Mouse (Mus musculus): ENCODE measurements around the gene Tedc2. TPM values are rescaled to one million over a fixed set of nuclear protein-coding genes. Genes with fewer than 3 reads are reported as not detected.
A peak's percentile ranks its signal among the peaks of the same experiment; 100 is the strongest.

The Tedc2 gene
- total RNA-seq (2022): 1 to 10 TPM; 1.1 to 1.5 (median 1.3) TPM

GRCm38 (mm10) chr17:24220435-24221411, at the start of gene Tedc2:
Tedc2 (minus strand) TSS chr17:24220851.
- DNase-seq (ENCODE audit: low spot score in 2 of 2): peak; percentile 92 to 94

- no peak for DNase-seq (ENCODE audit: low spot score in 2 of 2)
Measured at GRCm38 (mm10) chr17:24267133-24267532, 46.5 kb upstream of the Tedc2 start.

- DNase-seq (ENCODE audit: low spot score in 2 of 2): no peak
Measured at GRCm38 (mm10) chr17:24264766-24265165, 44.1 kb upstream of the Tedc2 start.

- no peak for DNase-seq (ENCODE audit: low spot score in 2 of 2)
Measured at GRCm38 (mm10) chr17:24260516-24260915, 39.9 kb upstream of the Tedc2 start.

- no peak for DNase-seq (ENCODE audit: low spot score in 2 of 2)
Measured at GRCm38 (mm10) chr17:24259702-24260101, 39.1 kb upstream of the Tedc2 start.

- no peak for DNase-seq (ENCODE audit: low spot score in 2 of 2)
Measured at GRCm38 (mm10) chr17:24258981-24259380, 38.3 kb upstream of the Tedc2 start.

- DNase-seq (ENCODE audit: low spot score in 2 of 2): no peak
Measured at GRCm38 (mm10) chr17:24252329-24252728, 31.7 kb upstream of the Tedc2 start.

GRCm38 (mm10) chr17:24251320-24252069, 30.8 kb upstream of the Tedc2 start, which contains the start of gene Ccnf:
Ccnf (minus strand) TSS chr17:24251484.
- DNase-seq (ENCODE audit: low spot score in 2 of 2): peak; percentile 91 to 94

- DNase-seq (ENCODE audit: low spot score in 2 of 2): no peak
Measured at GRCm38 (mm10) chr17:24250988-24251319, 30.3 kb upstream of the Tedc2 start.

GRCm38 (mm10) chr17:24248641-24249040, 28.0 kb upstream of the Tedc2 start:
- no peak for DNase-seq (ENCODE audit: low spot score in 2 of 2)

- DNase-seq (ENCODE audit: low spot score in 2 of 2): no peak
Measured at GRCm38 (mm10) chr17:24244061-24244460, 23.4 kb upstream of the Tedc2 start.

- DNase-seq (ENCODE audit: low spot score in 2 of 2): no peak
Measured at GRCm38 (mm10) chr17:24243311-24243969, 22.8 kb upstream of the Tedc2 start.

- no peak for DNase-seq (ENCODE audit: low spot score in 2 of 2)
Measured at GRCm38 (mm10) chr17:24236921-24237320, 16.3 kb upstream of the Tedc2 start.

GRCm38 (mm10) chr17:24236479-24236878, 15.8 kb upstream of the Tedc2 start:
- no peak for DNase-seq (ENCODE audit: low spot score in 2 of 2)

- DNase-seq (ENCODE audit: low spot score in 2 of 2): no peak
Measured at GRCm38 (mm10) chr17:24227941-24228340, 7.3 kb upstream of the Tedc2 start.

GRCm38 (mm10) chr17:24226721-24227120, 6.1 kb upstream of the Tedc2 start:
- DNase-seq (ENCODE audit: low spot score in 2 of 2): no peak

- no peak for DNase-seq (ENCODE audit: low spot score in 2 of 2)
Measured at GRCm38 (mm10) chr17:24225851-24226250, 5.2 kb upstream of the Tedc2 start.

GRCm38 (mm10) chr17:24224741-24225140, 4.1 kb upstream of the Tedc2 start:
- no peak for DNase-seq (ENCODE audit: low spot score in 2 of 2)

GRCm38 (mm10) chr17:24223513-24223912, 2.9 kb upstream of the Tedc2 start:
- DNase-seq (ENCODE audit: low spot score in 2 of 2): peak in 1 of 2 experiments; percentile 43

- no peak for DNase-seq (ENCODE audit: low spot score in 2 of 2)
Measured at GRCm38 (mm10) chr17:24222653-24223052, 2.0 kb upstream of the Tedc2 start.

- no peak for DNase-seq (ENCODE audit: low spot score in 2 of 2)
Measured at GRCm38 (mm10) chr17:24216836-24217235, 3.8 kb downstream of the Tedc2 start.

- DNase-seq (ENCODE audit: low spot score in 2 of 2): no peak
Measured at GRCm38 (mm10) chr17:24213186-24213585, 7.5 kb downstream of the Tedc2 start.

Data from gastrocnemius, adult 8-10 months (tissue).